Mouse (Mus musculus) erythroblast, embryonic 14.5 days (primary cell): ENCODE data around the gene Idnk.

ENCODE experiments used
- GATA1 ChIP-seq: IDR thresholded peaks from 2 replicates; pipeline ENCODE4 v1.6.1; 2012; ENCODE audit warnings: low read length, inconsistent platforms, mixed read lengths
- TAL1 ChIP-seq: IDR thresholded peaks from 3 replicates; pipeline ENCODE4 v1.6.1; 2012; ENCODE audit warnings: low read length, inconsistent platforms, mixed read lengths

DNA sequence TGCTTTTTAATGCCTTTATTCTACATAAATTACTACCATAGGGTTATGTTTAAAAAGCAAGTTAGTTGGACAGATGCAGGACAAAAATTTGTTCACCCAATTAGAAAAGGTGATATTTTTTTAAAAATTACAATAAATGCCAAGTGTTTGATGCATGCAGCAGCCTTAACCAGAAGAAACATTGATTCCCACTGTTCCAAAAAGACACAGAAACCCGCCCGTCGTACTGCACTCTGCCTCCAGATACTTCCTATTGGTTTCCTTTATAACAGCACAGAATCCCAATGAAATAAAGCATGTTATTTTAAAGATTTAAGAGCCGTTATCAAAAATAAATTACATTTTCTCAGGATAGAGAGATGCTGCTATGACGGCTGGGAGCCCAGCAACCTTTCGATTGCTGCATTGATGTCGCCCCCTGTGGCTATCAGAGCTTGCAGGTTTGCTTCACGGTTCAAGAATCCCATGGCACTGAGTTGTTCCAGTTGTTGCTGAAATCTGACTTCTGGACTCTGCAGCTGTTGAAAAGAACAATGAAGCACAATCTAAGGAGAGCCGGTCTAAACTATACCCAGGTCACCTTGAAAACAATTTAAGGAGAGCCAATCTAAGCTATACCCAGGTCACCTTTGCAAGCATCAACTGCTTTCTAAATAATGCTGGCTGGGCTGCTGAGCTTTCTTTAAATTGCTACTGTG is 20.2 kb downstream of the Idnk start:
- TF ChIP-seq TAL1 (no peak), GATA1 (no peak)
